Mouse (Mus musculus) olfactory bulb, adult 2 months (tissue): ENCODE results near the gene Ptprcap. TPM values are rescaled to one million over a fixed set of nuclear protein-coding genes. Genes with fewer than 3 reads are reported as not detected.

ENCODE experiments used
- H3K27ac ChIP-seq: fragments of 200-500 bp; 2 replicates; pipeline ENCODE4 v1.5.1; 2012; ENCODE audit warnings: low read depth, low read length; ENCODE audit not compliant: insufficient read depth
- H3K4me1 ChIP-seq: fragments of 200-500 bp; 2 replicates; pipeline ENCODE4 v1.6.1; 2012; ENCODE audit warnings: low read length; ENCODE audit not compliant: control insufficient read depth, insufficient read depth
- H3K4me3 ChIP-seq: fragments of 200-500 bp; 2 replicates; pipeline ENCODE4 v1.5.1; 2012; ENCODE audit warnings: mild to moderate bottlenecking, low read depth, low read length, moderate library complexity; ENCODE audit not compliant: insufficient read depth
- CTCF ChIP-seq: fragments of 200-500 bp; IDR thresholded peaks from 2 replicates; pipeline ENCODE4 v1.5.1; 2012; ENCODE audit warnings: low read depth, mild to moderate bottlenecking, low read length, moderate library complexity; ENCODE audit not compliant: insufficient read depth
- POLR2A ChIP-seq: fragments of 200-500 bp; IDR thresholded peaks from 2 replicates; pipeline ENCODE4 v1.6.1; 2012; ENCODE audit warnings: mild to moderate bottlenecking, low read depth, low read length, moderate library complexity; ENCODE audit not compliant: insufficient read depth
- WGBS: fragments of 180-500 bp; shearing (Covaris S2); methylation state at CpG from one replicate; pipeline ENCODE4 v1.1.7; 2018; 5-methylcytosine and 5-hydroxymethylcytosine counted together
- polyA plus RNA-seq: library from polyadenylated mRNA; stranded (reverse); fragments of >200 nt; gene quantifications from 2 replicates; pipeline ENCODE4 v1.2.4, GENCODE M21; 2012; ENCODE audit warnings: low replicate concordance; ENCODE audit not compliant: missing spikeins, insufficient read depth, insufficient read length

Gene Ptprcap
- polyA plus RNA-seq, 1 experiment = not detected

DNA sequence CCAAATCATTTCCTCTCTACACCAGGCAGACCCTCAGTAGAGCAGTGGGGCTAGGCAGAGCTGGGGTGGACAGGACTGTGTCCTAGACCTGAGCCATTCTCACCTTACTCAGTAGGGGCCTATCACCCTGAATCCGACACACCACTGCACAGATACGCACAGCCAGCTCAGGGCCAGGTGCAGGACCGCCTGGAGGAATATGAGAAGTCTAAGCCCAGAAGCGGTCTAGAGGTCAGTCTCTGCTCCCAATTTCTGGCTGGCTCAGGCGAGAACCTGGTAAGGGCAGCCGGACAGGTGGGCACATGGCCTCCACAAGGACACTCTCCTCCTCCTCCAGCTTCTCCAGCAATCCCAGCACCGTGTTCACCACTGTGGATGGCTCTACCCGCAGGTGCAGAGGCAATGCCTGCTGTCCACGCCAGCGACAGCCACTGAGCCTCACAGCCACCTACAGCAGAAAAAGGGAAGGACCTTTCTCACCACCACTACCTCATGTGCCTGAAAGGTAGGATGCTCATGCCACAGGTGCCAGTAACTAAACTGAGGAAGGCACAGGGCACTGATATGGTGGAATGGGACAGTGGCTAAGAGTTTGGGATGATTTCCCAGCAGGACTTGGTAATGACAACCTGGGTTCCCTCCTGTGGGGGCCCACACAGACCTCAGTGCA is 17.5 kb downstream of the Ptprcap start:
- H3K27ac ChIP-seq = no peak overlapping the region
- peaks cover 15% of the 10 kb centered on the region for H3K4me1 ChIP-seq
- no peak overlapping the region for H3K4me3 ChIP-seq
- TF ChIP-seq POLR2A (no peak), CTCF (no peak)
- 94% methylated on average over 10 of the region's 10 CpGs for WGBS

DNA sequence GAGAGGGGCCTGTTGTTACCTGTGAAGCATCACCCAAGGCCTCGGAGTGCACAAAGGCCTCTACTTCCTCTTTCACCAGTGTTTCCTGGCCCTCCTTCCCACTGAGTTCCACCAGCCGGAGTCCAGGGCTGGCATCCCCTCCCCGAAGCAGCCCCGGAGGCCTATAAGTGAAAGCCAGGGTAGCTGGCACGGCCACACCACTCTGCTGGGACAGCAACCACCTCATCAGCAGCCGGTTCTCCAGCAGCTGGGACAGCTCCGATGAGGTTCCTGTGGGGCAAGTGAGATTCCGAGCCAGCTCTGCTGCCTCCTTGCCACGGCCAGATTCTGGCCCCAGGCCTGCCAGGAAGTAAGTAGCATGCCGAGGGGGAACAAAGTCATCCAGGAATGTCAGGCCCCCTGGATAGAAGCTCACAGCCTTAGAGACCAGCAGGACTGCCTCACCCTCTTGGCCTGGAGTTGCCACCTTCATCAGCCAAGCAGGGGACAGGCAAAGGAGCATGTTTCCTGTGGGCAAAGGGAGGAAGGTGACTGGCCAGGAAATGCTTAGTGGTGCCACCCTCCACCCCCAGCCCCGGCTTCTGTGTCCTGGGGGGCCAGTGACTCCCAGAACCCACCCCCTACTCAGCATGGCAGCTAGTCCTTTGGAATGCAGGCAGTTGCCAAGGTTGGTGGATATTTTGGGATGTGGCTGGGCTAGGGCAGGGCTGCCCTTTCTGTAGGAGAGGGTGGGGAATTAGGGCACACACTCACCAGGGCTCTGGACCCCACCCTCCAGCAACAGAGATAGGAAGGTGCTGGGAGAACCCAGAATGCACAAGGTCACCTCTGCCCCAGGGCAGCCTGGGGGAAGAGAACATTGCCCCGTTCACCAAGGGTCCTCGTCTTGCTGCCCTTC is 18.2 kb downstream of the Ptprcap start:
- Histone ChIP-seq H3K4me3 (no peak overlapping the region), H3K4me1 (peaks cover 15% of the 10 kb centered on the region), H3K27ac (no peak overlapping the region)
- TF ChIP-seq POLR2A (no peak), CTCF (no peak)
- WGBS = 69% methylated on average over 13 of the region's 13 CpGs

DNA sequence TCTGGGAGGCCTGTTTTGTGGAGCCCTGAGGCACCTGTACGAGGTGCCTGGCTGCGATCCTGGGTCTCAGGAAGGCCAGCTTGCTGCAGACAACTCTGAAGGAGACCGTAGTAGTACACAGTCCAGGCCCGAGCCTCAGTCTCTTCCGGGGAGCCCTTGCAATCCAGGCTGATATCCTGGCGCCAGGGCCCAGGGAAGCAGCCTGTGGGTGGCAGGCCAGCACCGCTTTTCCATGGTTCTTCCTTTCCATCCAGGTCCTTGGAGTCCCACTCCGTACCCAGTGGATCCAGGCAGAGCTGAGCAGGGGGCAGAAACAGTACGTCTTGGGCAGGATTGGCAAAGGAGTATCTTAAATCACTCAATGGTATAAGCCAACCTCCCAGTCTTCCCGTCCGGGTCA is 19.5 kb downstream of the Ptprcap start:
- Histone ChIP-seq H3K4me3 (no peak overlapping the region), H3K27ac (no peak overlapping the region), H3K4me1 (peaks cover 15% of the 10 kb centered on the region)
- TF ChIP-seq CTCF = no peak
- TF ChIP-seq POLR2A = no peak
- 71% methylated on average over 11 of the region's 11 CpGs for WGBS

DNA sequence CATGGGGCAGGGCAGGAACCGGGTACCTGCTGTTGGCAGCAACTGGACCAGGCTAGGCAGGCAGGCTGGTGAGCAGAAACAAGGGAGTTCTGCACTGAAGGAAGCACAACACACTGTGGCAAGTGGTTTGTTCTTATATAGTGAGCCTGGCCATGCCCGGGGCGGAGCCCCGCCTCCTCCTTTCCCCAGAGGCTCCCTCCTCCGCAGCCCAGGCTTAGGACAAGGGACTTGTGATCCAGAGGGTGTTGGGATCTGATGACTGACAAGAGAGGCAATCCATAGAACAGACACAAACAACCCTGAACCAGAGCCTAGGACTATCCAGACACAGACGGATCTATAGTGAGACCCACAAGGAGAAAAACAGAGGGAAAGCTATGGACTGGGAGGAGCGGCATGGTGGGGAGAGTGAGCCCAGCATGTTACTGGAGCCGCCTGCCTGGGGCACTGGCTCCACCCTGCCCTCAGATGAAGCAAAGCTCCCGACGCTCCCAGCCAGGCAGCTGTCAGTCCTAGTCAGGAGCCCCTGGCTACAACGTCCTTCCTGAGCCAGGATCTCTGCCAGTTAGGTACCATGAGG is 22.1 kb downstream of the Ptprcap start, which contains the start of gene Carns1:
Gene Carns1, minus strand, starts transcription at position 112 of the 580 bp plus-strand sequence.
- WGBS = 14% methylated on average over 11 of the region's 11 CpGs
- H3K27ac ChIP-seq = no peak within 1 kb of the TSS
- H3K4me3 ChIP-seq = no peak within 1 kb of the TSS
- TF ChIP-seq CTCF (no peak), POLR2A (no peak)
- H3K4me1 ChIP-seq = peaks cover 7% of the 10 kb centered on the region

DNA sequence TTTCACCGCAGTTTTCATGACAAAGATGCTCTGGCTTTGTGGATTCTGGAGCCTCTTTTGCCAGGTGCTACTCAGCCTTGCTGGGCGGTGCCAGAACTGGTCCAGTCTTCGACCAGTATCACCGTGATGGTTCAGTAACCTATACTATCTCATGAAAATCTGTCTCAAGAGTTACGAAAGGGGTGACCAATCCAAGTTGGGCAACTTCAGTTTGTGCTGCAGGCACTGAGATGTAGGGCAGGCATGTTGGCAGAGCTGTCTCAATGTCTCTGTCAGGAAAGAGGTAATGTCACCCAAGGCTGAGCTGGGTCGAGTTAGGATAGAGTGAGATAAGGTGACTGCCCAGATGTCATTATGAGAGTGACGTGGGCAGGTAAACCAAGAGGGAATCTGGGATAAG is 27.0 kb downstream of the Ptprcap start:
- H3K4me3 ChIP-seq = no peak overlapping the region
- peaks cover 12% of the 10 kb centered on the region for H3K4me1 ChIP-seq
- TF ChIP-seq CTCF (no peak), POLR2A (no peak)
- 92% methylated on average over 7 of the region's 7 CpGs for WGBS
- no peak overlapping the region for H3K27ac ChIP-seq

DNA sequence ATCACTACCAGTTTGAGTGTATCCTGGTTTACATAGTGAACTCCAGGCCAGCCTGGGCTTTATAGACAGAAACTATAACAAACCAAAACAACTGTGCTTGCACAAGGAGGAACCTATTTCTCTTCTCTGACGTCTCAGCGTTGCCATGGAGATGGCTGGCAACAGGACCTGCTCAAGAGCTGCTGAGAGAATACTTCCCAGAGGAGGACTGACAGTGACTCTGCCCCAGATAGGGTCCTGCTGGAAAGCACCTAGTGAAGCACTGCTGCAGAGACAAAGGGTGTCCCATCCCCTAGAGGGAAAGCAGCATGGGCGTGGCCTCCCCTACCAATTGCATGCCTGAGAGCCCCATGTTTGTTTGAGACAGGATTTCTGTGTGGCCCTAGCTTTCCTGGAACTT is 28.5 kb downstream of the Ptprcap start:
- Histone ChIP-seq H3K27ac (no peak overlapping the region), H3K4me1 (peaks cover 10% of the 10 kb centered on the region), H3K4me3 (no peak overlapping the region)
- no peak for TF ChIP-seq CTCF
- whole genome bisulfite sequencing = 36% methylated on average over 3 of the region's 3 CpGs

DNA sequence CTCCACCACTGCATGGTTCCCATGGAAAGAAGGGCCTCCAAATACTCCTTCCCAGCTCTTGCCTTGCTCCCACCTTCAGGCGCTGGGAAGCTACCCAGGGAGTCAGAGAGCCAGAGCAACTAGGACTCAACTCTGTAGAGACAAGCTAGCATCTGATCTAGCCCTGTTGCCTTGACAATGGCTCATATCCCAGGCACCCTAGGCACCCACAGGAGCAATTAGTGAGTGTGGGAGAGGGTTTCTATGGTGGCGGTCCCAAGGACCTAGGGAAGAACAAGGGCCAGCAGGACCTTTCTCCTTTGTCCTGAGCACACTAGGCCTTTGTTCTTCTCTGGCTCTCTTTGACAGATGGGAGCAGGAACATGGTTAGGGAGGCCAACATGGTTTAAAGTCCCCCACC is 30.3 kb downstream of the Ptprcap start:
- peaks cover 13% of the 10 kb centered on the region for H3K4me1 ChIP-seq
- WGBS = 51% methylated on average over 2 of the region's 2 CpGs
- TF ChIP-seq CTCF = no peak
- no peak for TF ChIP-seq POLR2A
- no peak overlapping the region for H3K27ac ChIP-seq
- no peak overlapping the region for H3K4me3 ChIP-seq

DNA sequence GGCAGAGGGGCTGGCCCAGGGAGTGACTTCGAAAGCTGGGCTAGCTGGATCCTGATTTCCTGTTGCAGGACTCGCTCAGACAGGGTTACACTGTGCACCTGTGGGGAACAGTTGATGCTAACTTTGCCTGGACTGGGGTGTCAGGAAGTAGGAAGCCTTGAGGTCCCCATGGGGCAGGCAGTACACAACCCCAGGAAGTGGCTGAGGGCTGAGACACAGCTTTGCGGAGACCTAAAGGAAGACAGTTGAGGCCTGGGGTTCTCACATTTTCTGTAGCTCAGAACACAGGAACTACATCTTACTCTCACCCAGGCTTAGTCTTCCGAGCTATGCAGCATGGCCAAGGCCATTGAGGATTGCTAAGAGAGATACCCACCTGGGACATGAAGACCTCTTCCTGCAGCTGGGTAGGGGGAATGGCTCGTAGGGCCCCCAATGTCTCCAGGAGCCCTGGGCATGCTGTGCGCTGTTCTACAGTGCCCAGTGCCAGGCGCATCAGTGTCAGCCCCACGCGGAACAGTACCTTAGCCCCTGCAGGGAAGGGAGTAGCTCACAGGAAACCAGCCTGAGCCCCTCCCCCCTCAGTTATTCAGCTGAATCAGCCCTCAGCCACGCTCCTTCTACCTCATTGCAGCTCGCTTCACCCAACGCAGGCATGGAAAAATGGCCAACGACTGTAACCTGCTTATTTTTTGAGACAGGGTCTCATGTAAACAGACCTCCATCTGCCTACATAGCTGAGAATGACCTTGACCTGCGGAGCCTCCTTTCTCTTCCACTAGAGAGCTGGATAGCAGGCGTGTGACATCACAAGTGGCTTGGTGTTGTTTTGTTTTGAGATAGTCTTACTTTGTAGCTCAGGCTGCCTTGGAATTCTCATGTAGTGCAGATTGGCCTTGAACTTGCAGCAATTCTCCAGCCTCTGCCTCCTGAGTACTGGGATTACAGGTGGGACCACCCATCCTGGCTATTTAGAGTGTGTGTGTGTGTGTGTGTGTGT is 31.9 kb downstream of the Ptprcap start:
- Histone ChIP-seq H3K4me3 (no peak overlapping the region), H3K27ac (no peak overlapping the region), H3K4me1 (peaks cover 13% of the 10 kb centered on the region)
- TF ChIP-seq CTCF = no peak
- no peak for TF ChIP-seq POLR2A
- 63% methylated on average over 15 of the region's 15 CpGs for WGBS
